Mouse (Mus musculus): Measurements from ENCODE around the gene Gipc3. TPM values are rescaled to one million over a fixed set of nuclear protein-coding genes. Genes with fewer than 3 reads are reported as not detected.

Gipc3 gene
- polyA plus RNA-seq, 1 experiment from 2014 or later = 2.5 TPM

Other genes with a start within 250 kb of the Gipc3 start
- 0.13 TPM for gene Creb3l3, start 244.4 kb downstream of the Gipc3 start, polyA plus RNA-seq (2014; fragmentation: Illumina TruSeq; extraction: RNeasy Lipid Tissue Mini Kit (QIAGEN cat#74804); ENCODE audit: insufficient read depth, low read depth, low replicate concordance)
- 73.9 TPM for gene Map2k2, start 237.4 kb downstream of the Gipc3 start, polyA plus RNA-seq (2014; fragmentation: Illumina TruSeq; extraction: RNeasy Lipid Tissue Mini Kit (QIAGEN cat#74804); ENCODE audit: insufficient read depth, low read depth, low replicate concordance)
- 10.0 TPM for gene Zbtb7a, start 208.0 kb downstream of the Gipc3 start, polyA plus RNA-seq (2014; fragmentation: Illumina TruSeq; extraction: RNeasy Lipid Tissue Mini Kit (QIAGEN cat#74804); ENCODE audit: insufficient read depth, low read depth, low replicate concordance)
- gene Pias4, start 175.3 kb downstream of the Gipc3 start, polyA plus RNA-seq (2014; fragmentation: Illumina TruSeq; extraction: RNeasy Lipid Tissue Mini Kit (QIAGEN cat#74804); ENCODE audit: insufficient read depth, low read depth, low replicate concordance) = 10.3 TPM
- 581 TPM for gene Eef2, start 166.6 kb downstream of the Gipc3 start, polyA plus RNA-seq (2014; fragmentation: Illumina TruSeq; extraction: RNeasy Lipid Tissue Mini Kit (QIAGEN cat#74804); ENCODE audit: insufficient read depth, low read depth, low replicate concordance)
- gene Dapk3, start 160.3 kb downstream of the Gipc3 start, polyA plus RNA-seq (2014; fragmentation: Illumina TruSeq; extraction: RNeasy Lipid Tissue Mini Kit (QIAGEN cat#74804); ENCODE audit: insufficient read depth, low read depth, low replicate concordance) = 45.1 TPM
- not detected for gene 4930442H23Rik, start 159.4 kb downstream of the Gipc3 start, polyA plus RNA-seq (2014; fragmentation: Illumina TruSeq; extraction: RNeasy Lipid Tissue Mini Kit (QIAGEN cat#74804); ENCODE audit: insufficient read depth, low read depth, low replicate concordance)
- gene Nmrk2, start 141.2 kb downstream of the Gipc3 start, polyA plus RNA-seq (2014; fragmentation: Illumina TruSeq; extraction: RNeasy Lipid Tissue Mini Kit (QIAGEN cat#74804); ENCODE audit: insufficient read depth, low read depth, low replicate concordance) = not detected
- not detected for gene Atcay, start 112.4 kb downstream of the Gipc3 start, polyA plus RNA-seq (2014; fragmentation: Illumina TruSeq; extraction: RNeasy Lipid Tissue Mini Kit (QIAGEN cat#74804); ENCODE audit: insufficient read depth, low read depth, low replicate concordance)
- gene Zfr2, start 110.1 kb downstream of the Gipc3 start, polyA plus RNA-seq (2014; fragmentation: Illumina TruSeq; extraction: RNeasy Lipid Tissue Mini Kit (QIAGEN cat#74804); ENCODE audit: insufficient read depth, low read depth, low replicate concordance) = 1.4 TPM
- gene Matk, start 90.3 kb downstream of the Gipc3 start, polyA plus RNA-seq (2014; fragmentation: Illumina TruSeq; extraction: RNeasy Lipid Tissue Mini Kit (QIAGEN cat#74804); ENCODE audit: insufficient read depth, low read depth, low replicate concordance) = 1.8 TPM
- 97.6 TPM for gene Mrpl54, start 76.3 kb downstream of the Gipc3 start, polyA plus RNA-seq (2014; fragmentation: Illumina TruSeq; extraction: RNeasy Lipid Tissue Mini Kit (QIAGEN cat#74804); ENCODE audit: insufficient read depth, low read depth, low replicate concordance)
- 42.2 TPM for gene Apba3, start 76.3 kb downstream of the Gipc3 start, polyA plus RNA-seq (2014; fragmentation: Illumina TruSeq; extraction: RNeasy Lipid Tissue Mini Kit (QIAGEN cat#74804); ENCODE audit: insufficient read depth, low read depth, low replicate concordance)
- gene Tjp3, start 51.7 kb downstream of the Gipc3 start, polyA plus RNA-seq (2014; fragmentation: Illumina TruSeq; extraction: RNeasy Lipid Tissue Mini Kit (QIAGEN cat#74804); ENCODE audit: insufficient read depth, low read depth, low replicate concordance) = 11.5 TPM
- 25.9 TPM for gene Pip5k1c, start 50.3 kb downstream of the Gipc3 start, polyA plus RNA-seq (2014; fragmentation: Illumina TruSeq; extraction: RNeasy Lipid Tissue Mini Kit (QIAGEN cat#74804); ENCODE audit: insufficient read depth, low read depth, low replicate concordance)
- 14.5 TPM for gene Cactin, start 22.2 kb downstream of the Gipc3 start, polyA plus RNA-seq (2014; fragmentation: Illumina TruSeq; extraction: RNeasy Lipid Tissue Mini Kit (QIAGEN cat#74804); ENCODE audit: insufficient read depth, low read depth, low replicate concordance)
- gene Tbxa2r, start 14.5 kb downstream of the Gipc3 start, polyA plus RNA-seq (2014; fragmentation: Illumina TruSeq; extraction: RNeasy Lipid Tissue Mini Kit (QIAGEN cat#74804); ENCODE audit: insufficient read depth, low read depth, low replicate concordance) = 6.3 TPM
- 37.1 TPM for gene Hmg20b, start 7.2 kb upstream of the Gipc3 start, polyA plus RNA-seq (2014; fragmentation: Illumina TruSeq; extraction: RNeasy Lipid Tissue Mini Kit (QIAGEN cat#74804); ENCODE audit: insufficient read depth, low read depth, low replicate concordance)
- gene Mfsd12, start 14.2 kb upstream of the Gipc3 start, polyA plus RNA-seq (2014; fragmentation: Illumina TruSeq; extraction: RNeasy Lipid Tissue Mini Kit (QIAGEN cat#74804); ENCODE audit: insufficient read depth, low read depth, low replicate concordance) = 8.7 TPM
- 3.9 TPM for gene 4930404N11Rik, start 22.6 kb upstream of the Gipc3 start, polyA plus RNA-seq (2014; fragmentation: Illumina TruSeq; extraction: RNeasy Lipid Tissue Mini Kit (QIAGEN cat#74804); ENCODE audit: insufficient read depth, low read depth, low replicate concordance)
- 14.4 TPM for gene Fzr1, start 35.2 kb upstream of the Gipc3 start, polyA plus RNA-seq (2014; fragmentation: Illumina TruSeq; extraction: RNeasy Lipid Tissue Mini Kit (QIAGEN cat#74804); ENCODE audit: insufficient read depth, low read depth, low replicate concordance)
- gene Dohh, start 41.2 kb upstream of the Gipc3 start, polyA plus RNA-seq (2014; fragmentation: Illumina TruSeq; extraction: RNeasy Lipid Tissue Mini Kit (QIAGEN cat#74804); ENCODE audit: insufficient read depth, low read depth, low replicate concordance) = 41.2 TPM
- 1.4 TPM for gene Gm48551, start 41.2 kb upstream of the Gipc3 start, polyA plus RNA-seq (2014; fragmentation: Illumina TruSeq; extraction: RNeasy Lipid Tissue Mini Kit (QIAGEN cat#74804); ENCODE audit: insufficient read depth, low read depth, low replicate concordance)
- 1.4 TPM for gene Gm48552, start 45.7 kb upstream of the Gipc3 start, polyA plus RNA-seq (2014; fragmentation: Illumina TruSeq; extraction: RNeasy Lipid Tissue Mini Kit (QIAGEN cat#74804); ENCODE audit: insufficient read depth, low read depth, low replicate concordance)
- 4.3 TPM for gene Smim24, start 49.8 kb upstream of the Gipc3 start, polyA plus RNA-seq (2014; fragmentation: Illumina TruSeq; extraction: RNeasy Lipid Tissue Mini Kit (QIAGEN cat#74804); ENCODE audit: insufficient read depth, low read depth, low replicate concordance)
- gene Nfic, start 112.4 kb upstream of the Gipc3 start, polyA plus RNA-seq (2014; fragmentation: Illumina TruSeq; extraction: RNeasy Lipid Tissue Mini Kit (QIAGEN cat#74804); ENCODE audit: insufficient read depth, low read depth, low replicate concordance) = 18.1 TPM
- gene Celf5, start 139.4 kb upstream of the Gipc3 start, polyA plus RNA-seq (2014; fragmentation: Illumina TruSeq; extraction: RNeasy Lipid Tissue Mini Kit (QIAGEN cat#74804); ENCODE audit: insufficient read depth, low read depth, low replicate concordance) = 0.07 TPM
- gene Ncln, start 153.1 kb upstream of the Gipc3 start, polyA plus RNA-seq (2014; fragmentation: Illumina TruSeq; extraction: RNeasy Lipid Tissue Mini Kit (QIAGEN cat#74804); ENCODE audit: insufficient read depth, low read depth, low replicate concordance) = 39.1 TPM
- gene S1pr4, start 156.9 kb upstream of the Gipc3 start, polyA plus RNA-seq (2014; fragmentation: Illumina TruSeq; extraction: RNeasy Lipid Tissue Mini Kit (QIAGEN cat#74804); ENCODE audit: insufficient read depth, low read depth, low replicate concordance) = 17.6 TPM
- 5.9 TPM for gene Gna15, start 181.0 kb upstream of the Gipc3 start, polyA plus RNA-seq (2014; fragmentation: Illumina TruSeq; extraction: RNeasy Lipid Tissue Mini Kit (QIAGEN cat#74804); ENCODE audit: insufficient read depth, low read depth, low replicate concordance)
- gene Gna11, start 201.9 kb upstream of the Gipc3 start, polyA plus RNA-seq (2014; fragmentation: Illumina TruSeq; extraction: RNeasy Lipid Tissue Mini Kit (QIAGEN cat#74804); ENCODE audit: insufficient read depth, low read depth, low replicate concordance) = 35.8 TPM
- gene Aes, start 216.2 kb upstream of the Gipc3 start, polyA plus RNA-seq (2014; fragmentation: Illumina TruSeq; extraction: RNeasy Lipid Tissue Mini Kit (QIAGEN cat#74804); ENCODE audit: insufficient read depth, low read depth, low replicate concordance) = 414 TPM
- gene Tle2, start 231.3 kb upstream of the Gipc3 start, polyA plus RNA-seq (2014; fragmentation: Illumina TruSeq; extraction: RNeasy Lipid Tissue Mini Kit (QIAGEN cat#74804); ENCODE audit: insufficient read depth, low read depth, low replicate concordance) = 19.7 TPM

All from lung, adult 10 weeks (tissue).